Mouse (Mus musculus): ENCODE measurements around the gene Ahnak2. TPM values are rescaled to one million over a fixed set of nuclear protein-coding genes. Genes with fewer than 3 reads are reported as not detected.

The Ahnak2 gene
- polyA plus RNA-seq, 1 experiment from 2014 or later: 0.79 TPM

DNA sequence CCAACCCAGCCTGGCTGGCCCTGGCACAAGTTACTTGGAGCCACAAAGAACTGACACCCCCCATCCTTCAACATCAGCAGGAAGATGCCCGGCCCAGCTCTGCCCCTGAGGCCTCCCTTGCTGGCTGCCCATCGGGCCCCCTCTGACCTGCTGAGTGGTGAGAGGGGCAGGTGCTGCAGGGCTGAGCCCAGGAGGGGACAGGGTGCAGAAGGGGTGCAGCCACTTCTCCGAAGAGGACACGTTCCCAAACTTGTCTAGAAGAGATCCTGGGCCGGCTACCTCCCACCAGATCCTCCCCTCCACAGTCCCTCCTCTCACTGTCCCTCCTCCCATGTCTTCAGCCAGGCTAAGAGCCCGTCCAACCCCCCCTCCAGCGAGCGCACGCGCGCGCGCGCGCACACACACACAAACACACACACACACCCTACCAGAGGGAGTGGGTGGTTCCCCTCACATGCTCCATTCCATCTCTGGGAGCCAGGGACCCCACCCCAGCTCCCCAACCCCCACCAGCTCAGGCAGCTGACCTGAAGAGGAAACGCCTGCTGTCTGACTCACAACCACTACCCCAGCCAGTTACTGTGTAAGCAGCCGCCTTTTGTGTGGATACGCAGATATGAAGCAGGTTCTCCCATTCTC is 6.9 kb downstream of the Ahnak2 start:
- H3K27ac ChIP-seq (ENCODE audit: low read depth, low read length): no peak overlapping the region
- peak; percentile 27; the same call in 1 of the 2 replicates for ATAC-seq (replicated peaks; ENCODE audit: insufficient number of reproducible peaks, low FRiP score, low TSS enrichment)
- WGBS (ENCODE audit: insufficient replicate concordance): 56% methylated on average over 18 of the region's 18 CpGs
- H3K4me2 ChIP-seq: peak overlapping the region; percentile 41
- peaks cover 13% of the 10 kb centered on the region for H3K27me3 ChIP-seq (ENCODE audit: control insufficient read depth, insufficient read depth, low read length)
- H3K4me3 ChIP-seq (ENCODE audit: low read depth, low read length): no peak overlapping the region
- peaks cover 37% of the 10 kb centered on the region for H3K4me1 ChIP-seq (ENCODE audit: control insufficient read depth, insufficient read depth, low read length)
- H3K9me3 ChIP-seq (replicated peaks; ENCODE audit: control insufficient read depth, low read length): no peaks in the 10 kb centered on the region
- H3K36me3 ChIP-seq (ENCODE audit: control insufficient read depth, insufficient read depth, low read length): no peaks in the 10 kb centered on the region
- H3K9ac ChIP-seq (ENCODE audit: low read depth, low read length): no peak overlapping the region

DNA sequence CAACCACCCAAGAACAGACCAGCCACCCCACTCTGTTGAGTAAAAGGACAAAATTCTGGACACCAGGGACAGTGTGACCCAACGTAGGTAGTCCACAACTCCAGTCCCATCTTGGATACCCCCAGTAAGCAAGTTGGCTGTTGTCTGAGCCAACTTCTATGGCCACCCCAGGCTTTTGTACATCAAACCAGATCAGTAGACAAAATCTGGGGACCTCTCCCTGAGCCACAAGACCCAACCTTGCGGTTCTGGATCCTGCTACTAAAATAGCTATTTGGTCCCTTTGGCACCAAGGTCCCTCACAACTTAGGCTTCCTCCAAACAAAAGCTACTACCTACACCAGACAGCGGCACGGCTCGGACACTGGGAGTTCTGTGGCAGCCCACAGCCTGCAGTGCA is 7.5 kb downstream of the Ahnak2 start:
- H3K36me3 ChIP-seq (ENCODE audit: control insufficient read depth, insufficient read depth, low read length): no peaks in the 10 kb centered on the region
- 84% methylated on average over 5 of the region's 5 CpGs for WGBS (ENCODE audit: insufficient replicate concordance)
- H3K4me3 ChIP-seq (ENCODE audit: low read depth, low read length): no peak overlapping the region; the same call in 1 of the 2 replicates
- no peaks in the 10 kb centered on the region for H3K9me3 ChIP-seq (replicated peaks; ENCODE audit: control insufficient read depth, low read length)
- H3K9ac ChIP-seq (ENCODE audit: low read depth, low read length): no peak overlapping the region
- H3K4me2 ChIP-seq: peak overlapping the region; percentile 41
- H3K4me1 ChIP-seq (ENCODE audit: control insufficient read depth, insufficient read depth, low read length): peaks cover 32% of the 10 kb centered on the region
- H3K27ac ChIP-seq (ENCODE audit: low read depth, low read length): no peak overlapping the region
- no peak for ATAC-seq (replicated peaks; ENCODE audit: insufficient number of reproducible peaks, low FRiP score, low TSS enrichment)
- peaks cover 10% of the 10 kb centered on the region; the same call in 1 of the 2 replicates for H3K27me3 ChIP-seq (ENCODE audit: control insufficient read depth, insufficient read depth, low read length)

DNA sequence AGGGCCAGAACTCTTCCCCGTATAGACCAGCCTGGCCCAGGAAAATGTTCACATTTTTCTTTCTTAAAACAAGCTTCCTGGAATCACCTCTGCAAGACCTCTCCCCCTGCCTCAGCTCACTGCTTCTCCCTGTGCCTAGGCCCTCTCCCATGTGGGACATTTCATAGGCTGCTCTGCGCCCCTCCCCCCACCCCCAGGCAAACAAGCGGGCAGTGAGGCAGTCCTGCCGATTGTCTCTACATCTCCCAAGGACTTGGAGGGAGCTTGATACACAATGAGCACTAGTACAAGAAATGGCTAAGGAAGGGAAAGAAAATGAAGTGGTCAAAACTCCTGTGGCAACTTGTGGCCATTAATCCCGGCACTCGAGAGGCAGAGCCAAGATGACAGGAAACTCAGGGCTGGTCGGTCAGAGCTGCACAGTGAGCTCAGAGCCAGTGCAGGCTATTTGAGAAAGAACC is 8.1 kb downstream of the Ahnak2 start:
- no peaks in the 10 kb centered on the region for H3K36me3 ChIP-seq (ENCODE audit: control insufficient read depth, insufficient read depth, low read length)
- H3K4me2 ChIP-seq: peak overlapping the region; percentile 44
- H3K4me3 ChIP-seq (ENCODE audit: low read depth, low read length): no peak overlapping the region
- peak overlapping the region; percentile 46; the same call in 1 of the 2 replicates for H3K27ac ChIP-seq (ENCODE audit: low read depth, low read length)
- H3K9ac ChIP-seq (ENCODE audit: low read depth, low read length): peak overlapping the region; percentile 56; the same call in 1 of the 2 replicates
- no peak for ATAC-seq (replicated peaks; ENCODE audit: insufficient number of reproducible peaks, low FRiP score, low TSS enrichment)
- H3K4me1 ChIP-seq (ENCODE audit: control insufficient read depth, insufficient read depth, low read length): peaks cover 32% of the 10 kb centered on the region
- WGBS (ENCODE audit: insufficient replicate concordance): 14% methylated on average over 7 of the region's 7 CpGs
- peaks cover 7% of the 10 kb centered on the region; the same call in 1 of the 2 replicates for H3K27me3 ChIP-seq (ENCODE audit: control insufficient read depth, insufficient read depth, low read length)
- H3K9me3 ChIP-seq (replicated peaks; ENCODE audit: control insufficient read depth, low read length): no peaks in the 10 kb centered on the region

DNA sequence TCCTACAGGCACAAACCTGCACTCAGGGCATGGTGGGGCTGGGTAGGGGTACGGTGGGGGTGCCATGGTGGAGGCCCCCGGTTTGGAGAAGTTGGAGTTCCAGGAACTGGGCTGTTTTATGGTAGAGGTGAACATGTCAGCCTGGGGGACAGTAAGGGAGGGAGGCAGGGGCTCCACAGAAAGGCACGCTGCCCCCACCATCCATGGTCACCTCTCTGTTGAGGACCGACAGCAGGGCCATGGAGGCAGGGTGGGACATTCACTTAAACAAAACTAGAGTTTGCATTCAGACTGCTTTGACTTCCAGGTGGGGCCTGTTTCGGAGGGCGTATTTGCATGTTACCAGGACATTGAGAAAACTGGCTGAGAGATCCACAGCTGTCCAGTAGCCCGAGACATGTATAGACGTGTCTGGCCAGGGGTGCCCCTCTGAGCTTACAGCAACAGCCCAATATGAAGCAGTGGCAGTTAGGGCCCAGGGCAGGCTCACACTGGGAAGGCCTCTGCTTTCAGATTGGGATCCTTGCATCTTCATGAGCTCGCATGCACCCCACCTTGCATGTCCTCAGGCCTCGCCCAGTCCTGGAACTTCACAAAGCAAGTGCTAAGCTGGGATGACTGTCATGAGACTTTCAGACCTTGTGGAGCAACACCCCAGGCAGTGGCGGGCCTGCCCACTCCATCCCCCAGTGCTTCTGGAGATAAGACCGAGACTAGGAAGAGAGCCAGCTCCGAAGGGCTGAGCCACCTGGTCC is 8.7 kb downstream of the Ahnak2 start:
- no peak overlapping the region for H3K4me3 ChIP-seq (ENCODE audit: low read depth, low read length)
- H3K27ac ChIP-seq (ENCODE audit: low read depth, low read length): peak overlapping the region; percentile 46; the same call in 1 of the 2 replicates
- peaks cover 32% of the 10 kb centered on the region for H3K4me1 ChIP-seq (ENCODE audit: control insufficient read depth, insufficient read depth, low read length)
- WGBS (ENCODE audit: insufficient replicate concordance): 52% methylated on average over 13 of the region's 13 CpGs
- peak overlapping the region; percentile 44 for H3K4me2 ChIP-seq
- peak overlapping the region; percentile 56; the same call in 1 of the 2 replicates for H3K9ac ChIP-seq (ENCODE audit: low read depth, low read length)
- H3K9me3 ChIP-seq (replicated peaks; ENCODE audit: control insufficient read depth, low read length): no peaks in the 10 kb centered on the region
- 0 out of 2 replicates have a peak, but pooled peaks have one; percentile 47 for ATAC-seq (replicated peaks; ENCODE audit: insufficient number of reproducible peaks, low FRiP score, low TSS enrichment)
- no peaks in the 10 kb centered on the region for H3K36me3 ChIP-seq (ENCODE audit: control insufficient read depth, insufficient read depth, low read length)
- peaks cover 4% of the 10 kb centered on the region; the same call in 1 of the 2 replicates for H3K27me3 ChIP-seq (ENCODE audit: control insufficient read depth, insufficient read depth, low read length)

DNA sequence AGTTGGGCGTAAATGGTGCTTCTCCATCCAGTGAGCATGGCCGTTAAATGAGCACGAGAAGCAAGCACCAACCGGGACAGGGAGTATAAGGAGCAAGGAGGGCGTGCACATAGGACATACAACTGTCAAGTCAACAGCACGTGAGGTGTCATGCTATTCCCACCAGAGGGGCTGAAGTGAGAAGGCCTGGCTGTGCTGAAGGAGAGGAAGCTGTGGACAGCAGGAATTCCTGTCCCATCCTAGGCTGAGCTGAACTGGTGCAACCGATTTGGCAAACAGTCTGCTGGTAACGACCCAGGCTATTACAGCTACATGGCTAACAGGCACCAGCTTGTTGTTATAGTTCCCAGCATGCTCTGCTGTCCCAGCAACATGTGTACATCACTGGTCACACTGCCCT is 11.4 kb downstream of the Ahnak2 start:
- H3K9me3 ChIP-seq (replicated peaks; ENCODE audit: control insufficient read depth, low read length): no peaks in the 10 kb centered on the region
- peaks cover 23% of the 10 kb centered on the region for H3K4me1 ChIP-seq (ENCODE audit: control insufficient read depth, insufficient read depth, low read length)
- no peak for ATAC-seq (replicated peaks; ENCODE audit: insufficient number of reproducible peaks, low FRiP score, low TSS enrichment)
- H3K4me2 ChIP-seq: no peak overlapping the region
- H3K4me3 ChIP-seq (ENCODE audit: low read depth, low read length): no peak overlapping the region
- WGBS (ENCODE audit: insufficient replicate concordance): 64% methylated on average over 8 of the region's 8 CpGs
- no peak overlapping the region for H3K9ac ChIP-seq (ENCODE audit: low read depth, low read length)
- H3K27me3 ChIP-seq (ENCODE audit: control insufficient read depth, insufficient read depth, low read length): no peaks in the 10 kb centered on the region; the same call in 1 of the 2 replicates
- no peaks in the 10 kb centered on the region for H3K36me3 ChIP-seq (ENCODE audit: control insufficient read depth, insufficient read depth, low read length)
- H3K27ac ChIP-seq (ENCODE audit: low read depth, low read length): no peak overlapping the region

DNA sequence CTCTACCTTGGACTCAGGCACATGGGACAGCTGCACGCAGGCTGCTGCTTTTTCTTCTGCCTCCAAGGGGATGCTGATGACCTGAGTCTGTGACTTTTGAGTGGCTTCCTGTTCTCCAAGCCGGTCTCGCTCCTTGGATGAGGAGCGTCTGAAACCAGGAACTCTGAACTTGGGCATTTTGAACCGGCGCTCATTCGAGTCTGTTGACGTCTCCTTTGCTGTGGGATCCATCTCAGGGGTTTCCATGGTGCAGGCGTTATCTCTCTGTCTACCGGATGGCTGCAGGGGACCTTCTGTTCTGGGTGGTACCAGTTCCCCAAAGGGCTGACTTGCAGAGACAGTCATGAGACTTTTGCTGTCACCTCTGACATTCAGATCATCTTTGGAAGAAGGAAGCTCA is 28.0 kb downstream of the Ahnak2 start:
- Histone ChIP-seq H3K27me3 (ENCODE audit: control insufficient read depth, insufficient read depth, low read length) (no peaks in the 10 kb centered on the region; the same call in 1 of the 2 replicates), H3K4me3 (ENCODE audit: low read depth, low read length) (no peak overlapping the region), H3K27ac (ENCODE audit: low read depth, low read length) (no peak overlapping the region), H3K36me3 (ENCODE audit: control insufficient read depth, insufficient read depth, low read length) (no peaks in the 10 kb centered on the region), H3K9me3 (replicated peaks; ENCODE audit: control insufficient read depth, low read length) (no peaks in the 10 kb centered on the region), H3K4me1 (ENCODE audit: control insufficient read depth, insufficient read depth, low read length) (0 out of 2 replicates have a peak, but pooled peaks cover 6% of the 10 kb centered on the region), H3K4me2 (no peak overlapping the region), H3K9ac (ENCODE audit: low read depth, low read length) (no peak overlapping the region)
- ATAC-seq (replicated peaks; ENCODE audit: insufficient number of reproducible peaks, low FRiP score, low TSS enrichment): no peak
- WGBS (ENCODE audit: insufficient replicate concordance): 87% methylated on average over 10 of the region's 10 CpGs

DNA sequence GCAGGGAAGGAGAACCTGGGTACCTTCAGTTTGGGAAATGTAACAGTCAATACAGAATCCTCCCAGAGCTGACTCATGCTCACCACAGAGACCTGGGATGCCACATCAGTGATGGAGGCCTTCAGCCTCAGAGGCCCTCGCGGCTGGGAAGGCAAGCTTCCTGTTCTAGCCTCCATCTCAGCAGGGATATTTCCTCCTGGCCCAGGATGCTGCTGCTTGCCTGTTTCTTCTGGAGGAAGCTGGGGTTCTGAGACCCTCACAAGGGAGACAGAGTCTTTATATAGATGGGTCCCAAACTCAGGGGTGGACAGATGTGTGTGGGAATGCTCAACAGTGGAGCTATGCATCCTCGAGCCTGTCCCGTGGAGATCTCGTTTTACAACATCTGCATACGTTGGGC is 28.4 kb downstream of the Ahnak2 start:
- Histone ChIP-seq H3K4me1 (ENCODE audit: control insufficient read depth, insufficient read depth, low read length) (0 out of 2 replicates have a peak, but pooled peaks cover 9% of the 10 kb centered on the region), H3K4me3 (ENCODE audit: low read depth, low read length) (no peak overlapping the region), H3K27ac (ENCODE audit: low read depth, low read length) (no peak overlapping the region), H3K9ac (ENCODE audit: low read depth, low read length) (no peak overlapping the region), H3K9me3 (replicated peaks; ENCODE audit: control insufficient read depth, low read length) (no peaks in the 10 kb centered on the region), H3K36me3 (ENCODE audit: control insufficient read depth, insufficient read depth, low read length) (no peaks in the 10 kb centered on the region), H3K4me2 (no peak overlapping the region), H3K27me3 (ENCODE audit: control insufficient read depth, insufficient read depth, low read length) (no peaks in the 10 kb centered on the region; the same call in 1 of the 2 replicates)
- ATAC-seq (replicated peaks; ENCODE audit: insufficient number of reproducible peaks, low FRiP score, low TSS enrichment): no peak
- WGBS (ENCODE audit: insufficient replicate concordance): 72% methylated on average over 6 of the region's 6 CpGs

DNA sequence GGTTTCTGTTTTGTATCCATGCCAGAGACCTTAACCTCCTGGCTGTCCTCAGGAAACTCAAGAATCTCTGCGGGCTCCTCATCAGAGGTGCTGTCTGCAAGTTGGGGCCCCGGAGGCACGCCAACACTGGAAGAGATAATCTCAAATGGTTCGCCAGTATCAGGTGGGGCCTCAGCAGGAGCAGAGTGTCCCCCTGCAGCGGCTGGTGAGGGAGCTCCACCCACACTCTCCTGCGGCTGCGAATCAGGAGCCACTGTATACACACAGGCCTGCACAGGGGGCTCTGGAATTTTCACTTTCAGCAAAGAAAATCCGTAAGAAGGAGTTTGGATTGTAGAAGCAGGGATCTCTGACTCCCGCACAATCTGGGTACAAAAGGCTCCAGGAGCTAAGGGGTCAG is 29.1 kb downstream of the Ahnak2 start:
- no peaks in the 10 kb centered on the region for H3K9me3 ChIP-seq (replicated peaks; ENCODE audit: control insufficient read depth, low read length)
- no peaks in the 10 kb centered on the region; the same call in 1 of the 2 replicates for H3K27me3 ChIP-seq (ENCODE audit: control insufficient read depth, insufficient read depth, low read length)
- ATAC-seq (replicated peaks; ENCODE audit: insufficient number of reproducible peaks, low FRiP score, low TSS enrichment): no peak
- no peak overlapping the region for H3K4me3 ChIP-seq (ENCODE audit: low read depth, low read length)
- H3K9ac ChIP-seq (ENCODE audit: low read depth, low read length): 0 out of 2 replicates have a peak overlapping the region, but pooled peaks have one; percentile 39
- peak overlapping the region; percentile 49 for H3K4me2 ChIP-seq
- 0 out of 2 replicates have a peak, but pooled peaks cover 9% of the 10 kb centered on the region for H3K4me1 ChIP-seq (ENCODE audit: control insufficient read depth, insufficient read depth, low read length)
- 22% methylated on average over 9 of the region's 9 CpGs for WGBS (ENCODE audit: insufficient replicate concordance)
- no peak overlapping the region for H3K27ac ChIP-seq (ENCODE audit: low read depth, low read length)
- no peaks in the 10 kb centered on the region for H3K36me3 ChIP-seq (ENCODE audit: control insufficient read depth, insufficient read depth, low read length)
